Mouse (Mus musculus) left cerebral cortex, postnatal 25 days (tissue): Measurements from ENCODE around the gene Nlk. TPM values are rescaled to one million over a fixed set of nuclear protein-coding genes. Genes with fewer than 3 reads are reported as not detected.

Source experiments
- DNase-seq, 2 experiments: peaks; one replicate each; pipeline ENCODE4 v3.0.0; 2022; ENCODE audit warnings: low spot score in 2 of 2, mixed read lengths in 1 of 2
- intact Hi-C: fragments of 180-260 bp; cut with DNase I; formaldehyde crosslinking; loops from one replicate; pipeline ENCODE4 v1.15.1; 2025
- total RNA-seq, 2 experiments: library from RNA; stranded (reverse); gene quantifications; 2 replicates each; pipeline ENCODE4 v1.2.3; 2021

The Nlk gene
- total RNA-seq, 2 experiments from 2014 or later = 113 to 115 TPM

DNA sequence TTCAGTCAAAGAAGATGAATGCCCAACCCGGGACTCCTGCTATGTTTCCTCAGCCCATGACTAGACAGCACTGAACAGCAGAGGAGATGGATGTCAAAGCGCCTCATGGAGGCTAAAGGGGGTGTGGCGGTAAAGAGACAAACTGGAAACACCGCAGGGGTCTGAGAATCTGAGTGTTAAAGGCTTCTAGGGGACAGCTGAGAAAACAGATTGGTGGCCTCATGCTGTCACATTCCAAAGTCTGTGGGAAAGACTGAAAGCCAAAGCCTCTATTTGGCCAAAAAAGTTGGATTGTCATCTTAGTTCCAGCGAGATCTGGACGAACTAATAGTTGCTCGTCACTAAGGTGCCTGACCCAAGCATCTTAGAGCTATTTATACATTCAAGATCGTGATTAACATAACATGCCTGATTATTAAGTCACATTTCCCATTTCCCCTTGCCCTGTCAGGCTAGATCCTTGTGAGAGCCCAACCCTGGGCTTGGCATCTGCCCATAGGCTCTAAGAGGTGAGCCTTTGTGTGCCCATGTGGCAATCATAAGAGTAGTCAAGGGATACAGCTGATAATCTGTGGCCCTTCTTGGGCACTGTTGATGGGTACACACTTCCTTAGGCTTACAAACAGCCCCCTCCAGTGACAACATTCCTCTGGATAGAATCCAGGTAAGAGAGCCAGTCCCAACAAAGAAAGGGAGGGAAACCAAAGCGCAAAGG lies 173.8 kb downstream of the Nlk start:
- intact Hi-C loops = no loop called here
- DNase-seq = no peak

- DNase-seq = peak in 1 of 2 experiments; percentile 36
- intact Hi-C loops = no loop called here
Observed at GRCm38 (mm10) chr11:78522481-78522997, 174.6 kb downstream of the Nlk start.

DNA sequence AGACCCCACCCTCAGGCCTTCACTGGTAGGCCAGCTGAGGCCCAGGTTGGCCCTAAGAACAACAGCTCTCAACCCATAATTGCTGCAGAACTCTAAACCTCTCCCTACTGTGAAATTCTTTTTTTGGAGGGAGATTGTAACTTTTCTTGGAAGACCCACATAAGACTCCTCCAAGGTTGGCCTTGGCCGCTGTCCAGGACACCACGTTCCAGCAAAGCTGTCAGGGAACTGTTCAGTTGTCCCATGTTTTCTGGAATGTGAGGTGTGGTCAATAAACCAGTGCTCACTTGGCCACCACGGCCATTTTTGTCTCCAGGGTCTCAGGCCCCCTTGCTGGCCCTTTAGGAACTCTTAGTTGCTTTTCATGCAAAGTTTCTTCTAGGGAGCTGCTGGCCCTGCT lies 175.3 kb downstream of the Nlk start:
- no peak for DNase-seq
- intact Hi-C loops = no loop called here

DNA sequence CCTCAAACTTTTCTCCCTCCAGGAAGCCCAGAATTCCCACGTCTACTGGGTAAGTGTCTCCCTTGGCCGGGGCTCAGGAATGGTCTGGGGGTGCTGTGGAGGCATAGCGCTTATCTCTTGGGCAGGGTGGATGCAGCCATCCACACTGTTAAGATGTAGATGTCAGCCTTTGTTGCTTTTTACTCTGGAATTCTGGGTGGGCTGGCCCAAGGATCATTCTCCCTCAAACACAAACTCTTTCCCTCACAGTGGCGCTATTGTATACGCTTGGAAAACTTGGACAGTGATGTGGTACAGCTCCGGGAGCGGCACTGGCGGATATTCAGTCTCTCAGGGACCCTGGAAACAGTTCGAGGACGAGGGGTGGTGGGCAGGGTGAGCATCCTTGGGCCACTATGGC lies 178.2 kb downstream of the Nlk start:
- intact Hi-C loops = no loop called here
- DNase-seq = no peak

Other genes starting within 250 kb of the Nlk start
- 10 to 100 TPM; 10.5 to 11.2 TPM for gene Slc46a1, start 231.7 kb downstream of the Nlk start, total RNA-seq
- 10 to 100 TPM; 34.3 to 36.5 TPM for gene Sarm1, start 199.6 kb downstream of the Nlk start, total RNA-seq
- gene Vtn, start 198.3 kb downstream of the Nlk start, total RNA-seq = 10 to 100 TPM; 71.6 to 75.3 TPM
- gene Sebox, start 193.9 kb downstream of the Nlk start, total RNA-seq = 1 to 10 TPM in 1 of 2 experiments, under 1 TPM in 1; 0.98 to 1.2 TPM
- 10 to 100 TPM; 38.8 to 45.1 TPM for gene Tmem199, start 185.2 kb downstream of the Nlk start, total RNA-seq
- gene Poldip2, start 185.2 kb downstream of the Nlk start, total RNA-seq = 100 to 1,000 TPM; 104 to 115 TPM
- 10 to 100 TPM; 38.5 to 39.0 TPM for gene Tnfaip1, start 161.0 kb downstream of the Nlk start, total RNA-seq
- 10 to 100 TPM; 90.3 to 91.2 TPM for gene Ift20, start 161.0 kb downstream of the Nlk start, total RNA-seq
- gene Tmem97, start 146.6 kb downstream of the Nlk start, total RNA-seq = 10 to 100 TPM; 19.8 to 20.7 TPM
- gene Ccnq, start 54.4 kb upstream of the Nlk start, total RNA-seq = 10 to 100 TPM; 17.5 to 18.4 TPM
- gene Lyrm9, start 129.2 kb upstream of the Nlk start, total RNA-seq = 10 to 100 TPM; 29.6 to 33.6 TPM
- gene Nos2, start 223.4 kb upstream of the Nlk start, total RNA-seq = under 1 TPM; 0.48 to 0.66 TPM